Mouse (Mus musculus) gastrocnemius, postnatal 25 days (tissue): ENCODE data around the gene Hoxc5. TPM values are rescaled to one million over a fixed set of nuclear protein-coding genes. Genes with fewer than 3 reads are reported as not detected.

Experiments used
- DNase-seq: peaks from one replicate; pipeline ENCODE4 v3.0.0; 2022
- total RNA-seq, 2 experiments: library from RNA; stranded (reverse); gene quantifications; 1 replicate in 1 of 2; 2 replicates in 1 of 2; pipeline ENCODE4 v1.2.3; 2021

Gene Hoxc5
- total RNA-seq, 2 experiments from 2014 or later = 1.6 to 1.8 TPM

GRCm38 (mm10) chr15:102990461-102991397 lies 23.5 kb downstream of the Hoxc5 start, which contains the start of gene Hoxc8:
Hoxc8 (plus strand) TSS chr15:102990607.
- no peak for DNase-seq

- no peak for DNase-seq
These were observed 24.5 kb downstream of the Hoxc5 start for GRCm38 (mm10) chr15:102991782-102992181.

DNA sequence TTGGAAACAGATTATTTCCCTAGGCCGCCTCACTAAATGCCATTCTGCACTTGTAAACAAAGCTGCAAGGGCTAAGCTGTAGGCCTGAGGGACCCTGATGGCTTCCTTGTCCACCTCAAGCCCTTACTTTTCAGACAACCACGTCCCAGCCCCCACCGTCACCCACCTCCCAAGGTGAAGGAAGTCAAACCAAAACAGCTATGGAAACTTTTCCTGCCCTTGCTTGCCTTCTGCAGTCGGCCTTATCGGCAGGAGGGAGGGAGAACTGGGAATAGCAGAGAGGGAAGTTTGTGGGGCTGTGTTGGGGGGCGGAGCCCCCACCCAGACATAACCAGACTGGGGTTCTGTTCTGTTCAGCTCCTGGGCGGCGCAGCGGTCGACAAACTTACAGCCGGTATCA lies 25.0 kb downstream of the Hoxc5 start:
- DNase-seq = no peak

- no peak for DNase-seq
These were observed 25.6 kb downstream of the Hoxc5 start for GRCm38 (mm10) chr15:102992863-102993262.

GRCm38 (mm10) chr15:102996548-102996947 lies 29.3 kb downstream of the Hoxc5 start:
- no peak for DNase-seq

DNA sequence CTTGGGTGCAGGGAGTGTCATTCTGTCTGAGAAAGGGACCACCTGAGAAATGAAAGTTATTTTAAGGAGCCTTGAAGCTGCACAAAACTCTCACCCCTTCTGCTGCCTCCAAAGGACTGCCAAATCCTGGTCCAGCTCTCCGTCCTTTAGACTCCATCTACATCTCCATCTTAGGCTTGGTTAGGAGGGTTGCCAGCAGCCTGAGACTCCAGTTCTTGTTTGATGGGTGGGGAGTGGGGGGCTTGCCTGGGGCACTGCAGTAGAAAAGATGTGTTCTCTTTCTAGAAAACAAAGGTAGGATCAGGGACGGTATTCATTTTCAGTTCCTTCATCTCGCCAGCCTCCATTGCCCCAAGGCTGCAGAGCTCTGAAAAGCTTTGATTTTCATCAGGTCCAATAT lies 30.2 kb downstream of the Hoxc5 start:
- no peak for DNase-seq

GRCm38 (mm10) chr15:102997939-102998355 lies 30.7 kb downstream of the Hoxc5 start, which contains the start of gene Hoxc6:
Hoxc6 (plus strand) TSS chr15:102998257.
- peak; percentile 9 for DNase-seq

DNA sequence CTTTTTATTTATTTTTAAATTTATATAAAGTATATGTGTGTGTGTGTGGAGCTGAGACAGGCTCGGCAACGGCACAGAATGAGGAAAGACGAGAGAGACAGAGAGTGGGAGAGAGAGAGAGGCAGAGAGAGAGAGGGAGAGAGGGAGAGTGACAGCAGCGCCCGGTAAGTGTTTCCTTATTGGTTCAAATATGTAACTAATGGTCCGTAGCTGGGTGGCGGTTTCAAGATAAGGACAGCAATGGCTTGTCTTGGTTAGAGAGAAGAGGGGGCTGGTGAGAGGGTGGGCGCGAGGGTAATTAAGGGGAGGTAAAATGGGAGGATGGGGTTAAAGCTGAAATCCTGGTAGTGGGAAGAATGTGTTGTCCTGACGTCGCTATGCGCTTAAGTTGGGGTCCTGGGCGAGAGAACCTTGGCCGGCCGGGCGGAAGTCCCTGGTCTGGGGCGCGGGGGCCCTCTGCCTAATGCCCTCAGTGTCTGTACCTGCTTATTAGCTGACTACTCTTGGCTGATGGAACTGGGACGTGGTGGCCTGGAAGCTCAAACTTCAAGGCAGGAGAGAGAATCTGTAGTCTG lies 31.5 kb downstream of the Hoxc5 start:
- DNase-seq = no peak

- peak; percentile 90 for DNase-seq
These were observed 32.1 kb downstream of the Hoxc5 start for GRCm38 (mm10) chr15:102999183-102999831.

DNA sequence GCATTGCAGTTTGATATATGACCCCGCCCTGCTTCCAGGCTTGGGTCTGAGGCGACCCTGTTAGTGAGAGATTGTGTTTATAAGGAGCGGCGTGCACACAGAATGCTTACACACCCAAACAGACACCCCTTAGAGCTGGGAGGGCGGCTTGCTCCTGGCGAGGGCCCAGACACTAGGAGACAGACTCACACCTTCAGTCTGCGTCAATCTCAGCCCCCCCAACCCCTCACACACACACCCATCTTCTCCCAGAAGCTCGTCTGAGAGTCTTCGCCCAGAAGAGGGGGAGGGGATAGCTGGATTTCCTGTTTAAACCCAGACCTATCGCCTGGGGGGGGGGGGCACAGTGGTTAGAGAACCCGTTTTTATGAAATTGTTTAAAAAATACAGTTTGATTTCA lies 32.7 kb downstream of the Hoxc5 start:
- peak; percentile 33 for DNase-seq

DNA sequence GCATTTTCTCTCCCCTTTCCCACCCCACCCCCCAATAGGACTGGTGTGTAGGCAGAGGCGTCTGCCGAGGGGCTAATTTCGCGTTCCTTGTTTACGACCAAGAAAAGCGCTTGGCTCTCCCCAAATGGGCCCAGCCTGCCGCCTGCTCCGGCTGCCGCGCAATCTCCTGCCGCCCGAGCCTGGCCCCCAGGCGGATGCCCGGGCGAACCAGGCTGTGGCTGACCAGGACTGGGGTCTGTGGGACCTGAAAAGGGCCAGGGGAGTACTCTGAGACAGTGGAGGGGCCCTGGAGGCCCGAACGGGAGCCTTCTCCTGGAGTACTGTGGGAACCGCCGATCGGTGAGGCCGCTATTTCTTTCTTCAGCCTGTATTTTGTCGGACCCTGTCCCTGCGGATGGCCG lies 33.3 kb downstream of the Hoxc5 start:
- peak; percentile 43 for DNase-seq

GRCm38 (mm10) chr15:103001370-103001769 lies 34.1 kb downstream of the Hoxc5 start:
- no peak for DNase-seq

- no peak for DNase-seq
These were observed 34.9 kb downstream of the Hoxc5 start for GRCm38 (mm10) chr15:103002156-103002555.

GRCm38 (mm10) chr15:103002821-103003448 lies 35.7 kb downstream of the Hoxc5 start:
- no peak for DNase-seq

- peak; percentile 49 for DNase-seq
These were observed 38.1 kb downstream of the Hoxc5 start for GRCm38 (mm10) chr15:103005308-103005707.

DNA sequence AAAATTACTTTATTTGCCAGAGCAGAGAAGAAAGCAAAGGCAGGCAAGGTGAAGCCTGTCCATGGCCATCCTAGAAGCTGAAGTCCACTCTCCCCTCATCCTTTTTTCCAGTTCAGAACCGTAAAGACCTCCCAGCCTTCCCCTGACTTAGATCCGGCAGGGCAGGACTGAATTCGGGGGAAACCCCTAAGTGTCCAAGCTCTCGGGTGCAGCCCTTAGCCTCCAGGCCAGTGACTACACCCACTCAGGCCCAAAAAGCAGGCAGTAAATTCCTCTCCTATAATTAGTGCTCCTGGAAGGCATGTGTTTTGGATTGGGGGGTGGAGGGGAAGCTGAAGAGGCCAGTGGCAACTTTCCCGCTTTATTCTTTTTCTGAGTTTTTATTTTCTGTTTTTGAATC lies 38.6 kb downstream of the Hoxc5 start:
- no peak for DNase-seq

- DNase-seq = no peak
These were observed 39.1 kb downstream of the Hoxc5 start for GRCm38 (mm10) chr15:103006326-103006725.

- no peak for DNase-seq
These were observed 42.2 kb downstream of the Hoxc5 start for GRCm38 (mm10) chr15:103009265-103010111.

GRCm38 (mm10) chr15:103010112-103010846 lies 43.0 kb downstream of the Hoxc5 start:
- no peak for DNase-seq

- DNase-seq = no peak
These were observed 43.8 kb downstream of the Hoxc5 start for GRCm38 (mm10) chr15:103010847-103011555.
